8 mouse cellular contexts compared by ENCODE assay signal in genomic region chr10:13966830-13967450, GRCm38 (mm10). TPM values are rescaled to one million over a fixed set of nuclear protein-coding genes. Genes with fewer than 3 reads are reported as not detected.
DNase-seq lines count a peak whose midpoint lies in the region; ATAC-seq lines count a peak whose summit lies in the region.

No protein-coding gene starts in this region.

- peak overlapping the region; percentile 99 for H3K27ac ChIP-seq in hindbrain, embryonic 13.5 days

- 0 out of 2 replicates have a peak, but pooled peaks cover 5% of the 10 kb centered on the region for H3K27me3 ChIP-seq in hindbrain, embryonic 13.5 days

- H3K36me3 ChIP-seq in hindbrain, embryonic 13.5 days, result no peaks in the 10 kb centered on the region

- peak; percentile 93 for DNase-seq in Muller cell, postnatal 12 days (ENCODE audit: inconsistent ontology term)
- peak; percentile 73 for DNase-seq in cerebellum, adult 18-20 months
- DNase-seq in frontal cortex, postnatal 25 days (ENCODE audit: low spot score in 2 of 2), result peak; percentile 55 to 59
- peak; percentile 66 to 67 for DNase-seq in layer of hippocampus, postnatal 36 days
- peak; percentile 80 for DNase-seq in lung, postnatal 14 days
- DNase-seq in right cerebral cortex, postnatal 4 days, result peak; percentile 74

- H3K9me3 ChIP-seq in hindbrain, embryonic 13.5 days, result no peaks in the 10 kb centered on the region

- ATAC-seq in hindbrain, embryonic 13.5 days (ENCODE audit: low FRiP score), result peak; percentile 63
- ATAC-seq in monocyte, adult 5-6 weeks (replicated peaks; ENCODE audit: insufficient number of reproducible peaks, low FRiP score, low TSS enrichment, poor library complexity, severe bottlenecking), result no peak

- H3K4me3 ChIP-seq in hindbrain, embryonic 13.5 days, result peak overlapping the region; percentile 82

- peak overlapping the region; percentile 99 for H3K4me2 ChIP-seq in hindbrain, embryonic 13.5 days

- WGBS in hindbrain, embryonic 13.5 days, result under 1% methylated on average over 55 of the region's 66 CpGs

- H3K4me1 ChIP-seq in hindbrain, embryonic 13.5 days (replicated peaks), result peaks cover 3% of the 10 kb centered on the region

- peak overlapping the region; percentile 94 for H3K9ac ChIP-seq in hindbrain, embryonic 13.5 days

RNA-seq across cellular contexts. Expression of gene Hivep2, which starts 1.1 kb away (rescaled TPM):
- 7.0 and 7.6 TPM in 2 replicates for polyA plus RNA-seq in hindbrain, embryonic 13.5 days (2015; fragmentation: Nextera tagmentation; extraction: Ambion mirVana)
- 100 to 1,000 TPM; 202 to 208 TPM for total RNA-seq in layer of hippocampus, postnatal 36 days (2021)
- 19.2 to 42.6 TPM (median 26.5 TPM) in 3 replicates for total RNA-seq in monocyte, adult 5-6 weeks (2017)
